Mouse (Mus musculus): ENCODE data around the gene Actbl2.

Actbl2 gene

GRCm38 (mm10) chr13:111254713-111255112, at the start of gene Actbl2:
Gene Actbl2, plus strand, starts transcription at chr13:111255013.
- no peak for DNase-seq (ENCODE audit: low spot score in 2 of 2)

- DNase-seq (ENCODE audit: low spot score in 2 of 2) = no peak
Observed at GRCm38 (mm10) chr13:111210649-111211378, 44.0 kb upstream of the Actbl2 start.

DNA sequence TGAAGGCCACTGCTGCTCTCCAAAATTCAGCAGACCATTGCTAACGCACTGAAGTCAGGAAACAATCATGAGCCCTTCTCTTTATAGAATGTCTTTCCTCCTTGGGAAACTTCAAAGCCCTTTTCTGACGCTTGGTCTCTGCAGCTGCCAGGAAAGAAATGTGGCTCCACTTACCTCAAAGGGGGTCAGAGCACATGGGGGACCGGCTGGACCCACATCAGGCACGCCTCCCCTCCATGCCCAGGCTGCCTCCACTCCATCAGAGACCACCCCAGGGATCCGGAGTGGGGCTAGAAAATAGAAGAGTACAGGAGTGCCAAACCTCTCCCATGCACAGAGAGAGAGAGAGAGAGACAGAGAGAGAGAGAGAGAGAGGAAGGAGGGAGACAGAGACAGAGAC, 26.0 kb upstream of the Actbl2 start:
- DNase-seq (ENCODE audit: low spot score in 2 of 2) = no peak

GRCm38 (mm10) chr13:111229541-111229940, 25.3 kb upstream of the Actbl2 start:
- DNase-seq (ENCODE audit: low spot score in 2 of 2) = no peak

GRCm38 (mm10) chr13:111232416-111232815, 22.4 kb upstream of the Actbl2 start:
- no peak for DNase-seq (ENCODE audit: low spot score in 2 of 2)

GRCm38 (mm10) chr13:111233356-111233755, 21.5 kb upstream of the Actbl2 start:
- no peak for DNase-seq (ENCODE audit: low spot score in 2 of 2)

- no peak for DNase-seq (ENCODE audit: low spot score in 2 of 2)
Observed at GRCm38 (mm10) chr13:111234573-111234972, 20.2 kb upstream of the Actbl2 start.

- DNase-seq (ENCODE audit: low spot score in 2 of 2) = peak; percentile 22 to 23
Observed at GRCm38 (mm10) chr13:111235719-111236166, 19.1 kb upstream of the Actbl2 start.

- DNase-seq (ENCODE audit: low spot score in 2 of 2) = no peak
Observed at GRCm38 (mm10) chr13:111236461-111236864, 18.4 kb upstream of the Actbl2 start.

GRCm38 (mm10) chr13:111237296-111237695, 17.5 kb upstream of the Actbl2 start:
- DNase-seq (ENCODE audit: low spot score in 2 of 2) = no peak

GRCm38 (mm10) chr13:111237865-111238465, 16.8 kb upstream of the Actbl2 start:
- DNase-seq (ENCODE audit: low spot score in 2 of 2) = no peak

GRCm38 (mm10) chr13:111251106-111251505, 3.7 kb upstream of the Actbl2 start:
- DNase-seq (ENCODE audit: low spot score in 2 of 2) = no peak

- DNase-seq (ENCODE audit: low spot score in 2 of 2) = no peak
Observed at GRCm38 (mm10) chr13:111251795-111252194, 3.0 kb upstream of the Actbl2 start.

- DNase-seq (ENCODE audit: low spot score in 2 of 2) = no peak
Observed at GRCm38 (mm10) chr13:111258016-111258415, 3.2 kb downstream of the Actbl2 start.

- DNase-seq (ENCODE audit: low spot score in 2 of 2) = no peak
Observed at GRCm38 (mm10) chr13:111258424-111259092, 3.7 kb downstream of the Actbl2 start.

DNA sequence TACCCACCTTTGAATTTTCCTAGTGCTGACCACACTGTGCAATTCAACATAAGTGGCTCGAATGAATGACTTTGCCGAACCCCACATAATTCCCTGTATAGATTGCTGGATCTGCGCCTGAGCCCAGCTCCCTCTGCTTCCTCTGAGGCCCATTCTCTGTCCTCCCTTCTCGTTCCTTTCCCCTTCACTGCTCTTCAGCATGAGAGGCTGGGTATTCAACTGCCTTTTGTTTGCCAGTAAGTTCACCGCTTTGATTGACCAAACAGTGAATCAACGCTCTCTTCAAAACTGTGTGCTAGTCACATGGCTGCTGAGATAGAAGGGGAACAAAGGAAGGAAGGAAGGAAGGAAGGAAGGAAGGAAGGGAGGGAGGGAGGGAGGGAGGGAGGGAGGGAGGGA, 4.3 kb downstream of the Actbl2 start:
- DNase-seq (ENCODE audit: low spot score in 2 of 2) = no peak

DNA sequence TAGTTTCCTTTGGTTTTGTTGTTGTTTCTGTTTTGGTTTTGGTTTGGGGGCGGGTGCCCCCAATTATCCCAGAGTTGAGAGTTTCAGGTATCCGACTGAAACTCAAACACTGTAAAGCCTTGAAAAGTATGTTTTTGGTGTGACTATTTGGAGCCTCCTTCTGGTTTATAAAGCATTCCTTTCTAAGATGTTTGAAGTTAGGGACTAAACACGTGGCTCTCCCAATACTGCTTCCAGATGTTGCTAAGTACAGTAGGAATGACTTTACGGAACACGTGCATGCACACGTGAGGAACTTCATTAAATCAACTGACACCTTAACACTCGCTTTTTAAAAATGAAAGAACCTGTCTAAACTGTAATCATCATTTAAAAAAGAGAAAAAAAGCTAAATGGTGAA, 4.9 kb downstream of the Actbl2 start:
- DNase-seq (ENCODE audit: low spot score in 2 of 2) = no peak

- DNase-seq (ENCODE audit: low spot score in 2 of 2) = no peak
Observed at GRCm38 (mm10) chr13:111263186-111263585, 8.4 kb downstream of the Actbl2 start.

DNA sequence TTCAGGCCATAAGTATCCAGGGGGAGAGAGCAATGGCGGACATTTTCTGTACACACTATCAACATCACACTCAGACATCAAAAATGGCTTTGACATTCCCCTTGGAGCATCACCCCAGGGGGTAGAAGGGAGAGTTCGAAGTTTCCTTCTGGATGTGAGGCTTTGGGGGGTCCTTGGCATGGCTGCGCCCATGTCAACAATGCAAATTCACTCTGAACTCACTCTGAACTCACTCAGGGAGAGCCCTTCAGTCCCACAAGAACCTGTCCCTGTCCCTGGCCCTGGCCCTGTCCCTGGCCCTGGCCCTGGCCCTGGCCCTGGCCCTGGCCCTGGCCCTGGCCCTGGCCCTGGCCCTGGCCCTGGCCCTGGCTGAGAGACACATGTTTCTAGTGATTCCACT, 8.9 kb downstream of the Actbl2 start:
- no peak for DNase-seq (ENCODE audit: low spot score in 2 of 2)

DNA sequence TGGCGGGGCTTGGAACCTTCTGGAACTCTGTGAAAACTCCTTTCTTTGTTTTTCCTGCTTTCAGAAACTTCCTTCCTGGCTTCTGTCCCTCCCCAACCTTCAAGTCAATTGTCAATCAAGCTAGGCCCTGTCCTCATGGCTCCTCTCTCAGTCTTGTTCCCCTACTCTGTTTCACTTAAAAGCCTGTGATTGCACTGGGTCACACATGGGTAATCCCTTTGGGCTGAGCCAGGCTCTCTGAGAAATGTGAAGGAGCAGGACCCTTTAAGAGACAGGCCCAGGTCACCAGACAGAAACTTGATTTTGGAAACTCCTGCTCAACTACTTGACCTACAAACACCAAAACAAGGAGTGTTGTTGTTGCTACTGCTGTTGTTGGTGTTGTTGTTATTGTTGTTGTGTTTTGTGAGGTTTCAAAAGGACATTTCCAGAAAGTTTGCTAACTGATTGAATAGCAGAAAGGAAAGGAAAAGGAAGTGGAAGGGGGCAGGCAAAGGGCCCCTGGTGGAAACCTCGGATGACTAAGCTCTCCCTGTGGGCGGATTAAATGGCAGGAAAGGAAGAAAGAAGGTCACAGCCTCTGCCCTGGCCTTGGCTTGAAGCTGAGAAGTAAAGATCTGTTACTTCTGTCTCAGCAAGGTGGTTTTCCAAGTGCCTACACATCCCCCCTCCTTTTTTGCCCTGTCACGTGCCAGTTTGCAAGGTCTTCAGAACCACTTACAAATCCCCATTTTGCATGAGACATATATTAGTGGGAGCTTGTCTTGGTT, 10.6 kb downstream of the Actbl2 start:
- no peak for DNase-seq (ENCODE audit: low spot score in 2 of 2)

GRCm38 (mm10) chr13:111266855-111267254, 12.0 kb downstream of the Actbl2 start:
- no peak for DNase-seq (ENCODE audit: low spot score in 2 of 2)

- no peak for DNase-seq (ENCODE audit: low spot score in 2 of 2)
Observed at GRCm38 (mm10) chr13:111268992-111269391, 14.2 kb downstream of the Actbl2 start.
